Mouse (Mus musculus) hindbrain, embryonic 12.5 days (tissue): ENCODE measurements at regions not wholly inside any gene's neighbourhood (a gene's known extent, or its start where the extent isn't known, plus 50 kb on each side); places are given as distances from the start of the nearest gene placed in this dataset.

ENCODE experiments used
- ATAC-seq: fragments of 200-750 bp; cut with Nextera tagmentation; 2 replicates; pipeline ENCODE4 v1.8.0; 2017; ENCODE audit warnings: moderate TSS enrichment; ENCODE audit not compliant: low FRiP score
- H3K27ac ChIP-seq: fragments of 300-500 bp; sonication (generic); 2 replicates; pipeline ENCODE4 v1.5.1; 2016; ENCODE audit warnings: mild to moderate bottlenecking
- H3K27me3 ChIP-seq: fragments of 300-500 bp; sonication (generic); 2 replicates; pipeline ENCODE4 v1.6.1; 2016; ENCODE audit warnings: mild to moderate bottlenecking
- H3K36me3 ChIP-seq: fragments of 300-500 bp; sonication (generic); 2 replicates; pipeline ENCODE4 v1.6.1; 2016; ENCODE audit warnings: mild to moderate bottlenecking
- H3K4me1 ChIP-seq: fragments of 300-500 bp; sonication (generic); 2 replicates; pipeline ENCODE4 v1.6.1; 2016
- H3K4me2 ChIP-seq: fragments of 300-500 bp; sonication (generic); replicated peaks from 2 replicates; pipeline ENCODE4 v1.6.1; 2016; ENCODE audit warnings: mild to moderate bottlenecking
- H3K4me3 ChIP-seq: fragments of 300-500 bp; sonication (generic); 2 replicates; pipeline ENCODE4 v1.5.1; 2016; ENCODE audit warnings: mild to moderate bottlenecking
- H3K9ac ChIP-seq: fragments of 300-500 bp; sonication (generic); 2 replicates; pipeline ENCODE4 v1.6.1; 2016; ENCODE audit warnings: mild to moderate bottlenecking, moderate library complexity
- H3K9me3 ChIP-seq: fragments of 300-500 bp; sonication (generic); replicated peaks from 2 replicates; pipeline ENCODE4 v1.6.1; 2016; ENCODE audit warnings: mild to moderate bottlenecking
- WGBS: fragments of 180-500 bp; shearing (Covaris S2); methylation state at CpG from one replicate; pipeline ENCODE4 v1.1.7; 2016; 5-methylcytosine and 5-hydroxymethylcytosine counted together

- peaks cover 17% of the 10 kb centered on the region for H3K4me1 ChIP-seq
Measured at GRCm38 (mm10) chr2:106190579-106191322, 187.4 kb upstream of the Dnajc24 start.

GRCm38 (mm10) chr2:106183651-106184050 is 180.3 kb upstream of the Dnajc24 start:
- 67% methylated on average over 16 of the region's 16 CpGs for WGBS
- Histone ChIP-seq H3K9ac (no peak overlapping the region), H3K27me3 (peaks cover 5% of the 10 kb centered on the region; the same call in 1 of the 2 replicates), H3K4me1 (peaks cover 6% of the 10 kb centered on the region), H3K9me3 (no peaks in the 10 kb centered on the region), H3K4me3 (no peak overlapping the region), H3K27ac (no peak overlapping the region), H3K4me2 (no peak overlapping the region), H3K36me3 (no peaks in the 10 kb centered on the region)
- no peak for ATAC-seq

More at GRCm38 (mm10) chr2:106190579-106191322, 187.4 kb upstream of the Dnajc24 start:
- H3K27me3 ChIP-seq: peaks cover 12% of the 10 kb centered on the region; the same call in 1 of the 2 replicates
- H3K27ac ChIP-seq: no peak overlapping the region
- WGBS: 18% methylated on average over 11 of the region's 11 CpGs
- H3K9ac ChIP-seq: no peak overlapping the region
- no peak for ATAC-seq
- no peaks in the 10 kb centered on the region for H3K36me3 ChIP-seq
- no peaks in the 10 kb centered on the region for H3K9me3 ChIP-seq
- H3K4me3 ChIP-seq: no peak overlapping the region
- H3K4me2 ChIP-seq: no peak overlapping the region

DNA sequence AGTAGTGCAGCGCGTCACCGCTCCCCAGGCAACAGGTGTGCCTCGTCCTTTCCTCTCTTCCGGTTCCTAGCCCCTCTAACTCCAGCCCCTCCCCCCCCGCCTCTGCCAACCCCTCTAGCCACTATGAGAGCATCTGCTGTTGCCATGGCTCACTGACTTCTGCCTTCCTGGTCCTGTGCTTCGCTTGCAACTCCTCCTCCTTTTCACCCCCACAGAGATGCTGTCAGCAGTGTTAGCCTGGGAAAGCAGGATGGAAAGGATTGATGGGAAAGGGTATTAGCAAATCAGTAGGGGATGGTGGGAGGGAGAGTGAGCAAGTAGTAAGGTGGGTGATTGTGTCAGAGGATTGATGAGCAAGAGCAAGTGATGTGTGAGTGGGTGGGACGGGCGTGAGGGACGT is 178.7 kb upstream of the Dnajc24 start:
- no peak overlapping the region for H3K27ac ChIP-seq
- no peak overlapping the region for H3K9ac ChIP-seq
- H3K9me3 ChIP-seq: no peaks in the 10 kb centered on the region
- peak overlapping the region; percentile 43 for H3K4me2 ChIP-seq
- ATAC-seq: peak; percentile 89
- peaks cover 6% of the 10 kb centered on the region for H3K4me1 ChIP-seq
- 0 out of 2 replicates have a peak, but pooled peaks cover 5% of the 10 kb centered on the region for H3K27me3 ChIP-seq
- H3K4me3 ChIP-seq: peak overlapping the region; percentile 21
- H3K36me3 ChIP-seq: no peaks in the 10 kb centered on the region
- WGBS: 7% methylated on average over 9 of the region's 10 CpGs

- H3K36me3 ChIP-seq: no peaks in the 10 kb centered on the region
- H3K9me3 ChIP-seq: no peaks in the 10 kb centered on the region
- no peak for ATAC-seq
- H3K27me3 ChIP-seq: no peaks in the 10 kb centered on the region
- no peak overlapping the region for H3K27ac ChIP-seq
- WGBS: 65% methylated on average over 4 of the region's 4 CpGs
- no peak overlapping the region for H3K4me2 ChIP-seq
- no peak overlapping the region for H3K9ac ChIP-seq
- no peak overlapping the region for H3K4me3 ChIP-seq
- 0 out of 2 replicates have a peak, but pooled peaks cover 3% of the 10 kb centered on the region for H3K4me1 ChIP-seq
Measured at GRCm38 (mm10) chr2:106162681-106163080, 159.3 kb upstream of the Dnajc24 start.

GRCm38 (mm10) chr2:106161877-106162276 is 158.5 kb upstream of the Dnajc24 start:
- ATAC-seq: no peak
- Histone ChIP-seq H3K9me3 (no peaks in the 10 kb centered on the region), H3K36me3 (no peaks in the 10 kb centered on the region), H3K4me3 (no peak overlapping the region), H3K27me3 (no peaks in the 10 kb centered on the region), H3K4me1 (0 out of 2 replicates have a peak, but pooled peaks cover 3% of the 10 kb centered on the region), H3K4me2 (no peak overlapping the region), H3K9ac (no peak overlapping the region), H3K27ac (no peak overlapping the region)
- 43% methylated on average over 5 of the region's 5 CpGs for WGBS

DNA sequence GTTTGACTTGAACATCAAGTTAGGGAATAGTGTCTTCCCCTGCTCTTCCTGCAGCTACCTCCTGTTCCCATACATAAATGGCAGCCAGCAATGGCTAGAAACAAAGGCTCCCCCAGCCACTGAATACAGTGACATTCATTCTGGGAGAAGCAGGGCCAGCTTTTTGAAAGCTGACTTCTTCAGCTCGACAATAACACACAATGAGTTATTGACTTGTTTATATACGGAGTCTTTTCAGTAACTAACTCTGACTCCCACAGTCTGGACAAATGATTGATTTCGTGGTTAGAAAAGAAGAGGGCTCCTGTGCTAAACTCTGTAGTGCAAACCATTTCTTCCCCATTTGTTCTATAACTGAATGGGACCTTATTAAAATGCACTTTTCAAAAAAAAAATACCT is 146.4 kb upstream of the Dnajc24 start:
- peak; percentile 80 for ATAC-seq
- H3K4me1 ChIP-seq: no peaks in the 10 kb centered on the region
- no peak overlapping the region for H3K27ac ChIP-seq
- H3K9me3 ChIP-seq: no peaks in the 10 kb centered on the region
- H3K27me3 ChIP-seq: no peaks in the 10 kb centered on the region
- H3K36me3 ChIP-seq: no peaks in the 10 kb centered on the region
- WGBS: 20% methylated on average over 3 of the region's 3 CpGs
- H3K4me3 ChIP-seq: no peak overlapping the region
- H3K9ac ChIP-seq: no peak overlapping the region
- H3K4me2 ChIP-seq: no peak overlapping the region

DNA sequence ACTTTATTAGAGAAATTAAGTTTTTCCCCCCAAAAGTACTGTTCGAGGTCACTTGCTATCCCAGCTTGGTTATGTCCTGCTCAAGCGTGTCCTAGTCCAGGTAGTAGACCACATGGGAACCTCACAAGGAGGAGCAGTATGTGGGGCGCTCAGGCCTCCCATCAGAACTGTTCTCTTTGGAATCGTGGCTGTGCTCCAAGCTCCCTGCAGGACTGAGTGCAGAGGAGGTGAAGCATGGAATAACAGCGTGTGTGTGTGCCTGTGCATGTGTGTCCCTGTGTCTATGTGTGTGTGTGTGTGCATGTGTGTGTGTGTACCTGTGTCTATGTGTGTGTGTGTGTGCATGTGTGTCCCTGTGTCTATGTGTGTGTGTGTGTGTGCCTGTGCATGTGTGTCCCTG is 137.6 kb upstream of the Dnajc24 start:
- Histone ChIP-seq H3K9me3 (no peaks in the 10 kb centered on the region), H3K27me3 (no peaks in the 10 kb centered on the region), H3K4me1 (no peaks in the 10 kb centered on the region; the same call in 1 of the 2 replicates), H3K4me3 (no peak overlapping the region), H3K27ac (no peak overlapping the region), H3K36me3 (no peaks in the 10 kb centered on the region), H3K9ac (no peak overlapping the region), H3K4me2 (no peak overlapping the region)
- ATAC-seq: no peak
- 84% methylated on average over 5 of the region's 5 CpGs for WGBS

GRCm38 (mm10) chr2:106101002-106101401 is 97.7 kb upstream of the Dnajc24 start:
- no peaks in the 10 kb centered on the region for H3K27me3 ChIP-seq
- H3K4me3 ChIP-seq: no peak overlapping the region
- no peak overlapping the region for H3K27ac ChIP-seq
- no peaks in the 10 kb centered on the region for H3K36me3 ChIP-seq
- H3K9me3 ChIP-seq: no peaks in the 10 kb centered on the region
- 88% methylated on average over 2 of the region's 2 CpGs for WGBS
- no peak for ATAC-seq
- no peaks in the 10 kb centered on the region for H3K4me1 ChIP-seq
- no peak overlapping the region for H3K9ac ChIP-seq
- no peak overlapping the region for H3K4me2 ChIP-seq

DNA sequence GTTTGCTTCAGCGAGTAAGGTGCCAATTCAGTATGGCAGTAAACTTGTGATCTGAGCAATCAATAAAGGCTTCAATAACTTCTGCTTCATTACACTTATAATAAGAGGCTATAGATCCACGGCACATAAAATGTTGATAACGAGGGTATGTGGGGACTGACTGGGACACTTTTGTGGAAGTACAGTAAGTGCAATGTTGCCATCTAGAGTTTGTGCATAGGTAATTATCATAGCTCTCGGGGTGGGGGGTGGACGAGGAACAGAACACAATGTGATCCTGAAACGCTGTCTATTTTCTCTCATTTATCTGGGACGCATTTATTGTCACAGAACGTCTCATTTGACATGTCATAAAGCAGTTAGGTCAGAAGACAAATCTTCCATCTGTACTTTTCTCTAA is 82.8 kb upstream of the Dnajc24 start:
- H3K36me3 ChIP-seq: no peaks in the 10 kb centered on the region
- peaks cover 11% of the 10 kb centered on the region for H3K4me1 ChIP-seq
- ATAC-seq: no peak
- no peak overlapping the region for H3K4me2 ChIP-seq
- H3K27ac ChIP-seq: no peak overlapping the region
- no peak overlapping the region for H3K9ac ChIP-seq
- 37% methylated on average over 8 of the region's 8 CpGs for WGBS
- H3K27me3 ChIP-seq: no peaks in the 10 kb centered on the region
- H3K4me3 ChIP-seq: no peak overlapping the region
- H3K9me3 ChIP-seq: no peaks in the 10 kb centered on the region

DNA sequence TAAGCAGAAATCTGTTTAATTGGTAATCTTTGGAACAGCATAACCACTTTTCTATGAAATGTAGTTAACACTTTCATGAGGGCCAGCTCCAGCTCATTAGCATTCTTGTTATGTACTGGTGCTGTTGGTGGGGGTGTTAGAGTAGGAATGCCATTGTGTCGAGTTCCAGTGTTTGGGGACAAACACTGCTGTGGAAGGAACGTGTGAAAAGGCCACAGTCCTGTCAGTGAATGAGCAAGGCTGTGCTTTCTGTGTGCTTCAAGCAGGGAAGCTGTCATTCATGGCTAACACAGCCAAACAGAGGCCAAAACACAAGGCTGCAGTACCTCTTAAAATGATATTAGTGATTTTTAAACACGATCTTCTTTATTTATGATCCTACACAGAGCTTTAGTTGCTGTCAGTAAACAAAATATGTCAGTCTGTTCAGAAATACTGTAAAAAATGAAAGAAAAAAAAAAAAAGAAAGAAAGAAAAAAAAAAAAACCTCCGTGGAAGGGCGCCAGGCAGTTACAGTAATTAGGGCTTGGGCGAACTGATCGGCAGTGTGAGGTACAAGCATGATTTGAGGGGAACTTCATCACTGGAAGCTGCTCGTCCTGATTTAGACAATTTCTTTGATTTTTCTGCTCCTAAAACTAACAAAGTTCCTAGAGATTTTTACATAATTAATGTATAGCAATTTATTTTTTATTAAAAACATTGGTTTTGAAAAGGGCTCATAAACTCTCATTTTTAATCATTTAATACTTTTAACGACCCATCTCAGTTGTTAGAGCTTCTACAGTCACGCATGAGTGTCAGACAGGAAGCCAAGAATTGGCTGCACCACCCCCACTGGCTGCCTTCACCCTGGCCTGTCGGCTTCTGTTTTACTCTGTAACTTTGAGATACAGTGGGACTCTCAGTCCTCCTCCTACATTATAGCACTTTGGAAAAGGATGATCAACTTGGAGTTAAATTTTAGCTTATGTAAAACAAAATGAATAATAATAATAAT is 80.8 kb upstream of the Dnajc24 start:
- no peaks in the 10 kb centered on the region for H3K36me3 ChIP-seq
- no peak overlapping the region for H3K9ac ChIP-seq
- no peak overlapping the region for H3K4me3 ChIP-seq
- H3K27ac ChIP-seq: peak overlapping the region; percentile 48
- H3K4me2 ChIP-seq: 0 out of 2 replicates have a peak overlapping the region, but pooled peaks have one; percentile 15
- 10% methylated on average over 11 of the region's 11 CpGs for WGBS
- H3K9me3 ChIP-seq: no peaks in the 10 kb centered on the region
- peak; percentile 86 for ATAC-seq
- H3K27me3 ChIP-seq: peaks cover 5% of the 10 kb centered on the region; the same call in 1 of the 2 replicates
- peaks cover 16% of the 10 kb centered on the region for H3K4me1 ChIP-seq

DNA sequence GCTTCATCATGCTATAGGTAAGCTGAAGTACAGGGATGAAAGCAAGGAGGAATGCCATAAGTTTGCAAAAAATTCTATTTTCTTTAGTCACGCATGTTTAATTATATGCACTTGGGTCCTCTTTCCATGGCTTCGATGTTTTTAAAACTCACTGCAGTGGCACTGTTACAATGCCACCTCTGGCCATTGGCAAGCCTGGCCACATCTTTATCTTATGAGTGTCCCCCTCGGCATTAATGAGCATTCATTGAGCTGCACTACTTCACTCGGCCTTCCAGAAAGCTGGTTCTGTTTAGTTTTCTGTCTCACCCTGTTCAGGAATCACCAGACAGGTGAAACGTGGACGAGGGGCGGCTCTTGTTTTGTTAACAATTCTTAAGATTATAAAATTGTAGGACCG is 79.7 kb upstream of the Dnajc24 start:
- Histone ChIP-seq H3K4me3 (no peak overlapping the region), H3K9ac (no peak overlapping the region), H3K4me1 (peaks cover 19% of the 10 kb centered on the region), H3K4me2 (no peak overlapping the region), H3K27ac (peak overlapping the region; percentile 44; the same call in 1 of the 2 replicates), H3K36me3 (no peaks in the 10 kb centered on the region), H3K27me3 (peaks cover 6% of the 10 kb centered on the region; the same call in 1 of the 2 replicates), H3K9me3 (no peaks in the 10 kb centered on the region)
- WGBS: 44% methylated on average over 8 of the region's 8 CpGs
- no peak for ATAC-seq

- peaks cover 11% of the 10 kb centered on the region; the same call in 1 of the 2 replicates for H3K27me3 ChIP-seq
Measured at GRCm38 (mm10) chr2:106081951-106082350, 78.6 kb upstream of the Dnajc24 start.

More at GRCm38 (mm10) chr2:106081951-106082350, 78.6 kb upstream of the Dnajc24 start:
- Histone ChIP-seq H3K4me2 (no peak overlapping the region), H3K9ac (no peak overlapping the region), H3K4me1 (peaks cover 19% of the 10 kb centered on the region), H3K27ac (no peak overlapping the region), H3K9me3 (no peaks in the 10 kb centered on the region), H3K36me3 (no peaks in the 10 kb centered on the region), H3K4me3 (no peak overlapping the region)
- ATAC-seq: no peak; the same call in 1 of the 2 replicates
- WGBS: 2% methylated on average over 7 of the region's 7 CpGs
